Mouse (Mus musculus) ovary, adult 2 months (tissue): Measurements from ENCODE around the gene Gm21860. TPM values are rescaled to one million over a fixed set of nuclear protein-coding genes. Genes with fewer than 3 reads are reported as not detected.

Experiments used
- polyA plus RNA-seq: library from polyadenylated mRNA; depleted of rRNA; stranded (reverse); fragments of >200 nt; gene quantifications from 2 replicates; pipeline ENCODE4 v1.2.3, GENCODE M21; 2012; rRNA removed

Gm21860 gene
- not detected in 2 replicates for polyA plus RNA-seq

GRCm38 (mm10) chrY:90754721-90755120 is at the start of gene Gm21860:
Gene Gm21860 (minus strand): TSS chrY:90754821.

GRCm38 (mm10) chrY:90784438-90784837 is 29.8 kb upstream of the Gm21860 start, which contains the start of gene Gm47283:
Gene Gm47283 (plus strand): TSS chrY:90784738.

Other genes with a start within 250 kb of the Gm21860 start
- gene Gm47283, start 29.9 kb upstream of the Gm21860 start, polyA plus RNA-seq, result not detected in 2 replicates
- gene Gm21748, start 84.4 kb upstream of the Gm21860 start, polyA plus RNA-seq, result not detected in 2 replicates